Mouse (Mus musculus) cerebellum, adult 11 months (tissue): ENCODE measurements around the gene Olfr715b.
"Not testable (repeated sequence)": the region's sequence is repeated elsewhere in the genome, so short reads cannot be mapped to it uniquely, and the experiment has no call there.

ENCODE experiments used
- DNase-seq: peaks from one replicate; pipeline ENCODE4 v3.0.0; 2022

Gene Olfr715b

DNA sequence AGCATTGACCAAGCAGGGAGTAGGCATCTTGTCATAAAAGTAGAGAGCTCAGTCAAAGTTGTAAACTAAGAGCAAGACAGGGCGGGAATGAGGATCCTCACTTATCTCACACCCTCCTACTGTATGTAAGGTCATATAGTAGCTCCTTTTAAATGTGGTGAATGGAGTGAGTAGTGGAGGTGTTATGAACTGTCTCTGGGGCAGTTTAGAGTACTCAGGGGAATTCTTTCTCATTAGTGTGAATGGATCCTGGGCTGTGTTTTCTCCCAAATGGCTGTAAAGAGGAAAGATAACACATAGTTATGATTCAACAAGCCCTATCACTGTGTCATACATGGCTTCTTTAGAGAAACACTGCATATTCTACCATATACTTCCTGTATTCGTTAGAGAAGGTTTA, at the start of gene Olfr715b:
TSS of gene Olfr715b (minus strand) at position 101 of the 400 bp plus-strand sequence.
- not testable (repeated sequence) for DNase-seq

GRCm38 (mm10) chr7:107138027-107138426, 27.9 kb upstream of the Olfr715b start, which contains the start of gene Olfr716:
Gene Olfr716, plus strand, starts transcription at chr7:107138327.
- not testable (repeated sequence) for DNase-seq

DNA sequence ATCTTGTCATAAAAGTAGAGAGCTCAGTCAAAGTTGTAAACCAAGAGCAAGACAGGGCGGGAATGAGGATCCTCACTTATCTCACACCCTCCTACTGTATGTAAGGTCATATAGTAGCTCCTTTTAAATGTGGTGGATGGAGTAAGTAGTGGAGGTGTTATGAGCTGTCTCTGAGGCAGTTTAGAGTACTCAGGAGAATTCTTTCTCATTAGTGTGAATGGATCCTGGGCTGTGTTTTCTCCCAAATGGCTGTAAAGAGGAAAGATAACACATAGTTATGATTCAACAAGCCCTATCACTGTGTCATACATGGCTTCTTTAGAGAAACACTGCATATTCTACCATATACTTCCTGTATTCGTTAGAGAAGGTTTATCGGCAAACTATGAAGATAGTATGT, 20.8 kb upstream of the Olfr715b start, which contains the start of gene Olfr715:
TSS of gene Olfr715 (minus strand) at position 101 of the 400 bp plus-strand sequence.
- DNase-seq: not testable (repeated sequence)

- no peak for DNase-seq
Measured at GRCm38 (mm10) chr7:107092920-107093319, 17.2 kb downstream of the Olfr715b start, which contains the start of gene Olfr17. Gene Olfr17, plus strand, starts transcription at chr7:107093220.

DNA sequence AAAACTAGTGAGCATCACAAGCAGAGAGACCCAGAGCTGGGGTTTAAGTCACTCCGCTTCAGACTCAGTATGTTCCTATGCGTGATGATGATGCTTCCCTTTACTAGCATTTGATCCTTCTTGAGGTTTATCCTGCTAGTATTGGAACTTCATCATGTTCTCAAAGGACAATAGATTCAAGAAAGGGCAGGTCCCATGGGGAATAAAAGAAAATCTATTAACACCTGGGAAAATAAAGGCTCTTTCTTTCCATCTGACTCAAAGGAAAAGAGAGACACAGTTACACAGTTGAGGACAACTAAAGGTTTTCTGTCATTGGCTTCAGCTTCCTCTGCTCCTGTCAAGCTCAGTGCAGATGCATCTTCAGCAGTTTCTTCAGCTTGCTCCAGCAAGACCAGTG, 39.5 kb downstream of the Olfr715b start, which contains the start of gene Olfr714:
TSS of gene Olfr714 (plus strand) at position 301 of the 400 bp plus-strand sequence.
- no peak for DNase-seq
